ENCODE assay signal across 8 mouse cellular contexts in the genomic region with DNA sequence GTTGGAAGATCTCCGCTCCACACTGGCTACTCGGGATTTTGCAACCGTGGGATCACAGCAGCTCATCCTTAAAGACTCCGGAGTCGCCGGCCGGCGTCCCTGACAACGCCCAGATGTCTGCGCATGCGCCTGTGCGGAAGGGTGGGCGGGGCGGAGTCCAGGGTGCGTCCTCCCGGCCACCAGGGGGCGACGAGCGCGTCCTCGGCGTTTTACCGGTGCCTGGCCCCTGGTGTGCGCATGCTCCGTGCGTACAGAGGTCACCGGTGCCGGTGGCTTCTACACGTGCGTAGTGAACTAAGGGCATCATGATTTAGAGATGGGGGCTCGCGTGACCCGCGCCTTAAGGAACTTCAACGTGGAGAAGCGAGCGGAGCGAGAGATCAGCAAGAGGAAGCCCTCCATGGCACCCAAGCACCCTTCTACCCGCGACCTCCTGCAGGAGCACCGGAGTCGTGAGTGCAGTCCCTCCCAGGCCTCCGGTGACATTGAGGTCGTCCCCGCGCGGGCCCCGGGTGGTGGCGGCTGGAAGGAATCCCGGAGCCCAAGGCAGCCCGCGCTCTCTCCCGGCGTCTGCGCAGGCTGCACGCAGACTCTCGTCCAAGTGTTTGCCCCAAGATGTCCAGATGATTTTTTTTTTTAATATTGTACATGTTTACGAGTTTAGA. TPM values are rescaled to one million over a fixed set of nuclear protein-coding genes. Genes with fewer than 3 reads are reported as not detected.
DNase-seq lines count a peak whose midpoint lies in the region; ATAC-seq and TF ChIP-seq lines count a peak whose summit lies in the region.

Gene Ndufaf4 (plus strand): TSS at position 233 of the 665 bp plus-strand sequence.

- TF ChIP-seq EP300 in ES-Bruce4 (IDR thresholded peaks at IDR 0.05; ENCODE audit: insufficient read depth, low read depth, low read length) = 0 out of 2 replicates have a peak, but pooled peaks have one; percentile 7
- TF ChIP-seq EP300 in liver, postnatal 0 days (IDR thresholded peaks at IDR 0.05; ENCODE audit: low read depth) = no peak

- H3K9ac ChIP-seq in ES-Bruce4 (ENCODE audit: low read depth, poor library complexity, severe bottlenecking) = peak within 1 kb of the TSS; percentile 69
- peak within 1 kb of the TSS; percentile 76 for H3K9ac ChIP-seq in forebrain, embryonic 13.5 days
- H3K9ac ChIP-seq in liver, postnatal 0 days (replicated peaks) = peak within 1 kb of the TSS; percentile 83
- H3K9ac ChIP-seq in neural tube, embryonic 14.5 days (replicated peaks; ENCODE audit: low read depth, low read length) = peak within 1 kb of the TSS; percentile 58

- intact Hi-C loops in heart, postnatal 10 days (cut with DNase I) = loop anchor here (1.0 to 5.0 kb wide), 4 partner anchors 69 to 1449 kb away; partner anchors contain the start of genes Gpr63, Manea and Ufl1

- peaks cover 8% of the 10 kb centered on the region for H3K36me3 ChIP-seq in ES-Bruce4 (ENCODE audit: control insufficient read depth, insufficient read depth, low read length, poor library complexity, severe bottlenecking)
- peaks cover 18% of the 10 kb centered on the region for H3K36me3 ChIP-seq in forebrain, embryonic 13.5 days (ENCODE audit: poor library complexity, severe bottlenecking)
- peaks cover 5% of the 10 kb centered on the region; the same call in 1 of the 2 replicates for H3K36me3 ChIP-seq in liver, postnatal 0 days (replicated peaks; ENCODE audit: insufficient read depth, low read length)
- H3K36me3 ChIP-seq in neural tube, embryonic 14.5 days (ENCODE audit: control insufficient read depth, insufficient read depth, low read length) = peaks cover 6% of the 10 kb centered on the region; the same call in 1 of the 2 replicates

- no peaks in the 10 kb centered on the region for H3K4me1 ChIP-seq in ES-Bruce4 (ENCODE audit: control insufficient read depth, insufficient read depth, low read length)
- peaks cover 11% of the 10 kb centered on the region for H3K4me1 ChIP-seq in forebrain, embryonic 13.5 days
- H3K4me1 ChIP-seq in liver, postnatal 0 days (ENCODE audit: insufficient read depth) = peaks cover 5% of the 10 kb centered on the region
- H3K4me1 ChIP-seq in neural tube, embryonic 14.5 days (ENCODE audit: control insufficient read depth, insufficient read depth, low read length) = no peaks in the 10 kb centered on the region

- H3K27me3 ChIP-seq in ES-Bruce4 (ENCODE audit: control insufficient read depth, insufficient read depth, low read length, poor library complexity, severe bottlenecking) = no peaks in the 10 kb centered on the region
- H3K27me3 ChIP-seq in forebrain, embryonic 13.5 days = no peaks in the 10 kb centered on the region
- H3K27me3 ChIP-seq in liver, postnatal 0 days (ENCODE audit: insufficient read depth, low read length) = no peaks in the 10 kb centered on the region
- no peaks in the 10 kb centered on the region for H3K27me3 ChIP-seq in neural tube, embryonic 14.5 days (ENCODE audit: control insufficient read depth, insufficient read depth, low read length)

- H3K4me3 ChIP-seq in ES-Bruce4 (ENCODE audit: low read depth, low read length) = peak within 1 kb of the TSS; percentile 89
- peak within 1 kb of the TSS; percentile 68 for H3K4me3 ChIP-seq in forebrain, embryonic 13.5 days
- H3K4me3 ChIP-seq in liver, postnatal 0 days (ENCODE audit: low read depth, low read length) = peak within 1 kb of the TSS; percentile 71
- H3K4me3 ChIP-seq in neural tube, embryonic 14.5 days (ENCODE audit: low read depth, low read length) = peak within 1 kb of the TSS; percentile 62

- H3K27ac ChIP-seq in ES-Bruce4 (ENCODE audit: insufficient read depth, low read length) = no peak within 1 kb of the TSS
- H3K27ac ChIP-seq in forebrain, embryonic 13.5 days = peak within 1 kb of the TSS; percentile 2; the same call in 1 of the 2 replicates
- peak within 1 kb of the TSS; percentile 58 for H3K27ac ChIP-seq in liver, postnatal 0 days (ENCODE audit: low read depth)
- H3K27ac ChIP-seq in neural tube, embryonic 14.5 days (ENCODE audit: low read depth, low read length) = no peak within 1 kb of the TSS; the same call in 1 of the 2 replicates

- peak; percentile 94 for ATAC-seq in cerebellum, adult (ENCODE audit: insufficient number of reproducible peaks, low FRiP score, low TSS enrichment)
- ATAC-seq in forebrain, embryonic 13.5 days = peak; percentile 98
- peak; percentile 100 for ATAC-seq in liver, postnatal 0 days
- ATAC-seq in neural tube, embryonic 14.5 days (ENCODE audit: low read depth) = peak; percentile 98

- TF ChIP-seq CTCF in ES-Bruce4 (IDR thresholded peaks at IDR 0.05; ENCODE audit: low read depth, low read length) = peak; percentile 76
- peak; percentile 100 for TF ChIP-seq CTCF in liver, postnatal 0 days (IDR thresholded peaks at IDR 0.05; ENCODE audit: low read depth)

- under 1% methylated on average over 58 of the region's 58 CpGs for WGBS in forebrain, embryonic 13.5 days
- WGBS in large intestine, adult 2 months = under 1% methylated on average over 58 of the region's 58 CpGs
- under 1% methylated on average over 58 of the region's 58 CpGs for WGBS in liver, postnatal 0 days (ENCODE audit: insufficient replicate concordance)
- WGBS in neural tube, embryonic 14.5 days = under 1% methylated on average over 58 of the region's 58 CpGs

- peak within 1 kb of the TSS; percentile 72 for H3K4me2 ChIP-seq in forebrain, embryonic 13.5 days
- H3K4me2 ChIP-seq in liver, postnatal 0 days (ENCODE audit: low read depth, low read length) = peak within 1 kb of the TSS; percentile 83
- peak within 1 kb of the TSS; percentile 77 for H3K4me2 ChIP-seq in neural tube, embryonic 14.5 days (ENCODE audit: low read depth, low read length)

- no peaks in the 10 kb centered on the region for H3K9me3 ChIP-seq in ES-Bruce4 (replicated peaks; ENCODE audit: control insufficient read depth, insufficient read depth, low read length, poor library complexity, severe bottlenecking)
- no peaks in the 10 kb centered on the region for H3K9me3 ChIP-seq in forebrain, embryonic 13.5 days (replicated peaks)
- no peaks in the 10 kb centered on the region for H3K9me3 ChIP-seq in liver, postnatal 0 days (ENCODE audit: low read length)
- no peaks in the 10 kb centered on the region for H3K9me3 ChIP-seq in neural tube, embryonic 14.5 days (ENCODE audit: control insufficient read depth, low read length)

- DNase-seq in heart, postnatal 10 days = peak; percentile 98 to 99
- peak; percentile 76 for DNase-seq in large intestine, adult 2 months (ENCODE audit: low read depth, low spot score)
- DNase-seq in liver, postnatal 0 days = peak; percentile 99
- peak; percentile 100 for DNase-seq in testis, postnatal 10 days (ENCODE audit: low spot score)

- TF ChIP-seq POLR2A in ES-Bruce4 (IDR thresholded peaks at IDR 0.05; ENCODE audit: insufficient read depth, low read length) = no peak

RNA-seq across cellular contexts. Expression of gene Ndufaf4, which starts in this region (rescaled TPM):
- 27.7 and 28.2 TPM in 2 replicates for polyA plus RNA-seq in ES-Bruce4 (2011; ENCODE audit: insufficient read depth, insufficient read length, low read depth, missing spikeins)
- 58.2 and 62.4 TPM in 2 replicates for polyA plus RNA-seq in forebrain, embryonic 13.5 days (2015; fragmentation: Nextera tagmentation; extraction: Ambion mirVana)
- total RNA-seq in heart, postnatal 10 days (2021) = 10 to 100 TPM; 62.4 to 71.9 TPM
- polyA plus RNA-seq in large intestine, adult 2 months (2012; rRNA removed) = 2.4 and 3.6 TPM in 2 replicates
- polyA plus RNA-seq in liver, postnatal 0 days (2015; fragmentation: Nextera tagmentation; extraction: Ambion mirVana) = 38.9 and 44.7 TPM in 2 replicates
- polyA plus RNA-seq in neural tube, embryonic 14.5 days (2014; fragmentation: Nextera tagmentation; extraction: Ambion mirVana) = 70.4 and 71.7 TPM in 2 replicates

Comparison
In these comparisons a context has a peak if more than half of its experiments do, and no peak if none do; other contexts are left out.
1. H3K27ac ChIP-seq: peak in forebrain, embryonic 13.5 days (single experiment) and liver, postnatal 0 days (single experiment); none in ES-Bruce4 (single experiment) and neural tube, embryonic 14.5 days (single experiment).
2. Peak in every context shown above with its lines, with median percentiles within 50 percentile points of each other: H3K4me3 ChIP-seq, H3K9ac ChIP-seq, ATAC-seq, H3K4me2 ChIP-seq and DNase-seq.